Mouse (Mus musculus) embryo, embryonic 10.5 days (tissue): ENCODE results near the gene Xrra1.
"Not testable (repeated sequence)": the region's sequence is repeated elsewhere in the genome, so short reads cannot be mapped to it uniquely, and the experiment has no call there.

ENCODE experiments used
- DNase-seq: peaks from one replicate; pipeline ENCODE4 v3.0.0-alpha.2; 2015; ENCODE audit warnings: low spot score

Xrra1 gene

GRCm38 (mm10) chr7:99858813-99859585 lies at the start of gene Xrra1:
TSS of gene Xrra1 (plus strand) at chr7:99859116.
- DNase-seq, result peak; percentile 99

GRCm38 (mm10) chr7:99810814-99811213 lies 48.1 kb upstream of the Xrra1 start:
- DNase-seq, result no peak

- no peak for DNase-seq
Measured at GRCm38 (mm10) chr7:99811661-99812060, 47.3 kb upstream of the Xrra1 start.

GRCm38 (mm10) chr7:99813394-99813793 lies 45.5 kb upstream of the Xrra1 start:
- peak; percentile 29 for DNase-seq

GRCm38 (mm10) chr7:99818181-99818725 lies 40.7 kb upstream of the Xrra1 start:
- DNase-seq, result not testable (repeated sequence)

GRCm38 (mm10) chr7:99821953-99822352 lies 37.0 kb upstream of the Xrra1 start:
- DNase-seq, result no peak

- DNase-seq, result no peak
Measured at GRCm38 (mm10) chr7:99822426-99822825, 36.5 kb upstream of the Xrra1 start.

- no peak for DNase-seq
Measured at GRCm38 (mm10) chr7:99823045-99823663, 35.8 kb upstream of the Xrra1 start.

- no peak for DNase-seq
Measured at GRCm38 (mm10) chr7:99824649-99825483, 34.0 kb upstream of the Xrra1 start.

GRCm38 (mm10) chr7:99825511-99825910 lies 33.4 kb upstream of the Xrra1 start:
- DNase-seq, result no peak

GRCm38 (mm10) chr7:99826096-99826495 lies 32.8 kb upstream of the Xrra1 start:
- DNase-seq, result no peak

GRCm38 (mm10) chr7:99828083-99828570 lies 30.8 kb upstream of the Xrra1 start, which contains the start of gene Neu3:
TSS of gene Neu3 (minus strand) at chr7:99828417.
- DNase-seq, result peak; percentile 94

GRCm38 (mm10) chr7:99833115-99833845 lies 25.6 kb upstream of the Xrra1 start:
- DNase-seq, result no peak

GRCm38 (mm10) chr7:99833846-99834222 lies 25.1 kb upstream of the Xrra1 start:
- no peak for DNase-seq

GRCm38 (mm10) chr7:99834314-99834853 lies 24.5 kb upstream of the Xrra1 start:
- DNase-seq, result no peak

GRCm38 (mm10) chr7:99836781-99837180 lies 22.1 kb upstream of the Xrra1 start:
- no peak for DNase-seq

GRCm38 (mm10) chr7:99837358-99838071 lies 21.4 kb upstream of the Xrra1 start:
- DNase-seq, result no peak

- DNase-seq, result no peak
Measured at GRCm38 (mm10) chr7:99838241-99838640, 20.7 kb upstream of the Xrra1 start.

- DNase-seq, result no peak
Measured at GRCm38 (mm10) chr7:99845533-99846236, 13.2 kb upstream of the Xrra1 start.

GRCm38 (mm10) chr7:99850534-99850933 lies 8.4 kb upstream of the Xrra1 start:
- no peak for DNase-seq
